Mouse (Mus musculus): ENCODE data around the gene Fbxl12.

GRCm38 (mm10) chr9:20643781-20644180 is 786 bp downstream of the Fbxl12 start:
- TF ChIP-seq CTCF (conservative IDR thresholded peaks at IDR 0.05; ENCODE audit: low read length), result no peak
- no peak for TF ChIP-seq NANOG (IDR thresholded peaks at IDR 0.05; ENCODE audit: borderline replicate concordance, low read length)
- TF ChIP-seq POU5F1 (IDR thresholded peaks at IDR 0.05; ENCODE audit: borderline replicate concordance, low read length), result no peak

All from E14TG2a.4 (cell line).